Mouse (Mus musculus) spleen, postnatal 10 days (tissue): ENCODE data around the gene Olfr610.
"Not testable (repeated sequence)": the region's sequence is repeated elsewhere in the genome, so short reads cannot be mapped to it uniquely, and the experiment has no call there.

Experiments
- DNase-seq, 2 experiments: peaks; one replicate each; pipeline ENCODE4 v3.0.0; 2021 to 2022; ENCODE audit warnings: low spot score in 2 of 2

The Olfr610 gene

DNA sequence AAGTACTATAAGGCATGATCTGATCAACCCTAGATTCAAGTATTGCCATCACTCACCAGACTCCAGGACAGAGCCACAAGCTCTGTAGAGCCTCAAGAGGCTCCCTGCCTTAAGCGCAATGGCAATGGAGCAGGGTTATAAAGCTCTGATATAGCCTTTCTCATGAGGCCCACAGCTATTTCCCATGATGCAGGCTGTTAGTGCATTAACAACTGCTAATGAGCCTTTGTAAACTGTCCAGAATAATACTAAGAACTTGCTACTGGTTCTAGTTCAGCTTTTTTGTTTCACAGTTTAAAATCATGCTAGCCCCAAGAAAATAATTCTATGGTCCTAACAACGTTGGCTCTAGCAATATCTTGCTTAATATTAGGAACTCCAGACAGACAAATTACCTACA lies at the start of gene Olfr610:
Gene Olfr610, minus strand, starts transcription at position 101 of the 400 bp plus-strand sequence.
- DNase-seq: no peak

DNA sequence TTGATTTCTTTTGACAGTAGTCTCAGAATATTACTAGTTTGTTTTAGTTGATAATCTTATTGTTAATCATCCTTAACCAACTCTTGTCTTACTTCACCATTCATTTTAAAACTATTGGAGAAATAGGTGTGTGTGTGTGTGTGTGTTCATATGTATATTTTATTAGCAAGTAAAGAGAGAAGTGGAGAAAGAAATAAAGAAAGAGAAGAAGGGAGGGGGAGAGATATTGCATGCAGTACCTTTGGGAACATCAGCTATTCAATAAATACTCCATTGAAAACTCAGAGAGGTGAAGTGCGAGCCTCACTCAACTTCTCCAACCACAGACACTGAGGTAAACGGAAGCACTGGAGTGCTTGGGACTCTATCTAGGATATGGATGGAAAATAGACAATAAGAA lies 43.9 kb upstream of the Olfr610 start, which contains the start of gene Olfr615:
Gene Olfr615, plus strand, starts transcription at position 301 of the 400 bp plus-strand sequence.
- no peak for DNase-seq

DNA sequence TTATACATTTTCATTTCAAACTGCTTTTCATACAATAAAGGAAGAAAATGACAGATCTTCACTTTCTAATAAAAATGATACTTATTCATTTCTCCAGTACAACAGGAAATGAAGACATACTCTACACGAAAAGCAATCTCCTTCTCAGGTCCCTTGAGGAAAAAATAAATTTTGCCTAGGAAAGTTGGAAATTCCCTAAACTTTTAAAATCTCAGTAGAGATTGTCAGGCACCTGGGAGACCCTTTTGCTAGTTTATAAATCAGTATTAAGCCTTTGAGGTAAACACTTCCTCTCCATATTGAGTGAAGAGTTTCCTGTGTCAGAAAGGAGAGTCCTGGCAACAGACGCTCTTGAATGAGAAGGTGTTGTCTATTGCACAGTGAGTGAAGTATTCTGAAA lies 35.9 kb upstream of the Olfr610 start, which contains the start of gene Olfr613:
Gene Olfr613, plus strand, starts transcription at position 301 of the 400 bp plus-strand sequence.
- no peak for DNase-seq

DNA sequence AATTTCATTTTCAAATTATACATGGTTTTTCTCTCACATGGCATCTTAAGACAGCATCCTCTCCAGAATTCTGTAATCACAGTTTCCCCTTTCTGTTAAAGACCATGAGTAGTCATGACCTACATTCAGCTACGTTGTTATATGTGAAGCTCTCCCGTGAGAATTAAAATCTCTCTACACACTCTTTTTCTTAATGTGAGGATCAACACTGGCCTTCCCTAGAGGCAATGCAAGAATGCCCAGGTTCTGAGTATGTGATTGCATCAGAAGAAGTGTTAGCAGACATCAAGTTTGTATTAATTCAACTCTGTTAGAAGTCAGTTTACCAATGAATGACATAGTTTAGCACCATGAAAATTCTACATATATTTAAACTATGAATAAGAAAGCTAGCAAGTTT lies 30.7 kb upstream of the Olfr610 start, which contains the start of gene Olfr612:
Gene Olfr612, minus strand, starts transcription at position 101 of the 400 bp plus-strand sequence.
- DNase-seq: not testable (repeated sequence)

DNA sequence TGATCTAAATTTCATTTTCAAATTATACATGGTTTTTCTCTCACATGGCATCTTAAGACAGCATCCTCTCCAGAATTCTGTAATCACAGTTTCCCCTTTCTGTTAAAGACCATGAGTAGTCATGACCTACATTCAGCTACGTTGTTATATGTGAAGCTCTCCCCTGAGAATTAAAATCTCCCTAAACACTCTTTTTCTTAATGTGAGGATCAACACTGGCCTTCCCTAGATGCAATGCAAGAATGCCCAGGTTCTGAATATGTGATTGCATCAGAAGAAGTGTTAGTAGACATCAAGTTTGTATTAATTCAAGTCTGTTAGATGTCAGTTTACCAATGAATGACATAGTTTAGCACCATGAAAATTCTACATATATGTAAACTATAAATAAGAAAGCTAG lies 8.8 kb upstream of the Olfr610 start, which contains the start of gene Olfr611:
Gene Olfr611, minus strand, starts transcription at position 101 of the 400 bp plus-strand sequence.
- not testable (repeated sequence) for DNase-seq

DNA sequence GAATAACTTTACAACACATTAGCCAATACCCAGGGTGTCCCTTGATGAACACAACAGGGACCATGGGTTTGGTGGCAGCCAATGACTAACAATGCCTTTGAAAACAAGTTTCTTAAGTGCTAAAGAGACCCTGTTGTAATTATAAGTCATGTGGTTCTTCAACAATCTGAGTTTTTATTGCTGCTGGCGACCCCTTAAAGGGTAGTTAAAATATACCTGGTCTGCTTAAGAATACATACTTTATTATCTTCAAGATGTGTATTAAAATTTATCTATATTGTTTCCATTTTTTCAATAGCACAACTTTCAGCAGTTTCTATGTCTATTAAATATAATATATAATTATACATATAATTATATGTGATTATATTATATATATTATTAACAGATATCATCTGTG lies 14.0 kb downstream of the Olfr610 start, which contains the start of gene Olfr609:
Gene Olfr609, minus strand, starts transcription at position 101 of the 400 bp plus-strand sequence.
- no peak for DNase-seq

DNA sequence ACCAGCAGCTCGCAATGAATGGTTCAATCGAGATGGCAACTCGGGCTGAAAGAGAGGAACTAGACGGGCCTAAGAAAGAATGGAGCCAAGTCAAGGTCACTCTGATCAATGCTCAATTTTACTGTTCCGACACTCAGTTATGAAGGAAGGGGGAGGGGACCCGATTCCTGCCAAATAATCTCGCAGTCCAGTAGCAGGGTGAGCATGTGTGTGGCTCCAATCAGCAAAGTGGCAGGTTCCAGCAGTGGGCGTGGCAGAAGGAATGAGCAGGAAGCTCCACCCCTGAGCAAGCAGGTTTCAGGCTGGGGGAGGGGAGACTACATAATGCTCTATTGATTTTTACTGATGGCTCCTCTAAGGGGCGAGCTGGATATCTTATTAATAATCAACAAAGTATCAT lies 34.8 kb downstream of the Olfr610 start:
- DNase-seq: not testable (repeated sequence)

DNA sequence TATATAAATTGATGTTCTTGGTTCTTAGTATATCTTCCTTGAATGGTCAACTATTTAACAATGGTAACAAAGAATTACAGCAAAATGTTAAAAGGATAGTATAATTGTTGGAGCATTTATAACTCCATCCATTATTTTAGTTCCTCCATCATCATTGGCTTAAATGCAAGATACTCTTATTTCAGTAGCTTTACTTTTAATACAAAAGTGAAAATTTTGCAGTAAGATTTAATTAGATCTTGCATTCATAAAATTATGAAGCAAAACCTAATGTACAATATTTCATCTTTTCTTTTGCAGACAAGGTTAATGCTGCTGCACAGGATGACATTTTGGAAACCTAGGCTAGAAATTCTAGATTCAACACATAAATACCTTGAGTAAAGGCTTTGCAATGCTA lies 42.3 kb downstream of the Olfr610 start, which contains the start of gene Olfr608:
Gene Olfr608, plus strand, starts transcription at position 301 of the 400 bp plus-strand sequence.
- no peak for DNase-seq

DNA sequence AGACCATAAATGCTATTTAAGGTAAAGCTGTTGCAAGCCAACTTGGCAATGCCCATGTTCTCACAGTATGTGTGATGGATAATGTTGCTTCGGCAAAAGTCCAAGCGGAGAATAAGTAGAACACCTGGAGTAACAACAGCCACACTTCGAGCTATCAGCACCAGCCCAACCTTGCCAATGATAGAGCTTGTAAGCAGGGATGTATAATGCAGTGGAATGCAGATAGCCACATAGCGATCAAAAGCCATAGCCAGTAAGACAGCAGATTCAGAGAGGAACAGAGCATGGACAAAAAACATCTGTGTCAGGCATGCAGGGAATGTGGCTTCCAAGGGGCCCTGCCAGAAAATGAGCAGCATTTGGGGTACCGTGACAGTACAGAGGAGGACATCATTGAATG lies 51.3 kb downstream of the Olfr610 start:
- no peak for DNase-seq
